ENCODE assay signal across 19 mouse cellular contexts in the genomic region with DNA sequence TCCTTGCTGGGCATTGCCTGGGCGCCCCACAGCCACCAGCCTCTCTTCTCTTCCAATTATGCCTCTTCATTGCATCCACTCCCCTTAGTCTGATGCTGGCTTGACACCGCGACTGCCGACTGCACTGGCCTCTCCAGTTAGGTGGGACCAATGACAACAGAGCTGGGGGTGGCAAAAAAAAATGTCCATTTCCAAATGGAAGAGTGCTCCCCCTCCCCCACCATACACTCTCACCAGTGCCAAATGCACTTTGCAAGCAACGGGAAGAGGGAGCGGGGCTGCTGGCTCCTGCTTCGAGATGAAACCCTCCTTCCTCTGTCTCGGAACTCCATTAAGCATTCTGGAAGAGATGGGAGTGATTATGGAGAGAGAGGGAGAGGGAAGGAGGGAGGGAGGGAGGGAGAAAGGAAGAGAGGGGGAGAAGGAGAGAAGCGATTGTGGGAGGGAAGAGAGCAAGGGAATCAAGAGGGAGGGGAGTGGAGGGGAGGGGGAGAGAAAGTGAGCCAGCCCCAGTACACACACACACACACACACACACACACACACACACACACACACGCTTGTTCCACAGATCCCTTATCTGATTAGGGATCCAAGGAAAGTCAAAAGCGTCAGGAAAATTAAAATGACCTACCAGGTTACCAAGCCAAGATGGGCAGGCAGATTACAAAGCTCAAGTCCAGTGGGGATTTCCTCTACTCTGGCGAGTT. TPM values are rescaled to one million over a fixed set of nuclear protein-coding genes. Genes with fewer than 3 reads are reported as not detected.
DNase-seq lines count a peak whose midpoint lies in the region; ATAC-seq and TF ChIP-seq lines count a peak whose summit lies in the region.
"Had no signal": no experiment of that assay in that cellular context is flagged by ENCODE, and none has a peak within 500 bp of the region (broad histone marks: within the 10 kb centered on the region; RNA-seq: fewer than 3 reads in every experiment).

No protein-coding gene starts in this region.

- H3K36me3 ChIP-seq in hindbrain, embryonic 13.5 days = no peaks in the 10 kb centered on the region
- no peaks in the 10 kb centered on the region for H3K36me3 ChIP-seq in neural tube, embryonic 13.5 days

- peak; percentile 24; the same call in 1 of the 2 replicates for ATAC-seq in hindbrain, embryonic 13.5 days (ENCODE audit: low FRiP score)
- ATAC-seq in neural tube, embryonic 13.5 days (ENCODE audit: low read depth) = peak; percentile 58; the same call in 1 of the 2 replicates
- no peak for ATAC-seq in activated CD4-positive, CD25-positive, alpha-beta regulatory T cell, adult 4 months
- ATAC-seq: inflammation-experienced regulatory T-cells, adult 6 months; Patski had no signal

- no peak overlapping the region for H3K9ac ChIP-seq in hindbrain, embryonic 13.5 days
- peak overlapping the region; percentile 41; the same call in 1 of the 2 replicates for H3K9ac ChIP-seq in neural tube, embryonic 13.5 days
- H3K9ac ChIP-seq: lung, embryonic 14.5 days had no signal

- DNase-seq in cerebellum, postnatal 10 days = peak; percentile 79 to 87
- DNase-seq in cerebellum, adult 2 months = no peak
- peak; percentile 66 for DNase-seq in left cerebral cortex, postnatal 4 days
- DNase-seq in left cerebral cortex, postnatal 25 days (ENCODE audit: low spot score in 2 of 2) = no peak
- no peak for DNase-seq in adrenal gland, postnatal 4 days (ENCODE audit: low spot score in 2 of 2)
- DNase-seq: gastrocnemius, postnatal 10 days; kidney, postnatal 14 days; liver; lung, embryonic 14.5 days had no signal

- no peak for TF ChIP-seq POLR2A in cerebellum, adult 2 months (IDR thresholded peaks at IDR 0.05; ENCODE audit: borderline replicate concordance, insufficient read depth, low read length)

- intact Hi-C loops in left cerebral cortex, postnatal 4 days (cut with DNase I) = no loop called here
- intact Hi-C loops in left cerebral cortex, postnatal 25 days (cut with DNase I) = no loop called here

- H3K4me3 ChIP-seq in cerebellum, adult 2 months (replicated peaks; ENCODE audit: insufficient read depth, low read depth, low read length) = no peak overlapping the region
- H3K4me3 ChIP-seq in hindbrain, embryonic 13.5 days = 0 out of 2 replicates have a peak overlapping the region, but pooled peaks have one; percentile 5
- 0 out of 2 replicates have a peak overlapping the region, but pooled peaks have one; percentile 12 for H3K4me3 ChIP-seq in neural tube, embryonic 13.5 days
- H3K4me3 ChIP-seq: megakaryocyte, embryonic 14.5 days had no signal

- peak overlapping the region; percentile 46 for H3K4me2 ChIP-seq in hindbrain, embryonic 13.5 days
- peak overlapping the region; percentile 41 for H3K4me2 ChIP-seq in neural tube, embryonic 13.5 days
- H3K4me2 ChIP-seq: lung, embryonic 14.5 days had no signal

- no peaks in the 10 kb centered on the region for H3K4me1 ChIP-seq in cerebellum, adult 2 months (ENCODE audit: control insufficient read depth, insufficient read depth, low read length)
- peaks cover 14% of the 10 kb centered on the region for H3K4me1 ChIP-seq in hindbrain, embryonic 13.5 days (replicated peaks)
- peaks cover 5% of the 10 kb centered on the region for H3K4me1 ChIP-seq in neural tube, embryonic 13.5 days (replicated peaks)

- WGBS in cerebellum, adult 2 months = 10% methylated on average over 12 of the region's 12 CpGs
- 29% methylated on average over 11 of the region's 12 CpGs for WGBS in hindbrain, embryonic 13.5 days
- 20% methylated on average over 12 of the region's 12 CpGs for WGBS in neural tube, embryonic 13.5 days

- no peaks in the 10 kb centered on the region for H3K27me3 ChIP-seq in cerebellum, adult 2 months (ENCODE audit: control insufficient read depth, insufficient read depth, low read length)
- 0 out of 2 replicates have a peak, but pooled peaks cover 3% of the 10 kb centered on the region for H3K27me3 ChIP-seq in hindbrain, embryonic 13.5 days
- no peaks in the 10 kb centered on the region for H3K27me3 ChIP-seq in neural tube, embryonic 13.5 days

- H3K27ac ChIP-seq in cerebellum, adult 2 months (ENCODE audit: insufficient read depth, low read length) = no peak overlapping the region
- peak overlapping the region; percentile 31; the same call in 1 of the 2 replicates for H3K27ac ChIP-seq in hindbrain, embryonic 13.5 days
- H3K27ac ChIP-seq in neural tube, embryonic 13.5 days (replicated peaks) = peak overlapping the region; percentile 25; the same call in 1 of the 2 replicates

- H3K9me3 ChIP-seq in hindbrain, embryonic 13.5 days = no peaks in the 10 kb centered on the region
- H3K9me3 ChIP-seq in neural tube, embryonic 13.5 days = no peaks in the 10 kb centered on the region
- H3K9me3 ChIP-seq: megakaryocyte, embryonic 14.5 days had no signal

- no peak for TF ChIP-seq CTCF in cerebellum, adult 2 months (IDR thresholded peaks at IDR 0.05; ENCODE audit: borderline replicate concordance, insufficient read depth, low read depth, low read length)

RNA-seq across cellular contexts. Expression of a gene that starts 5.0 kb away (rescaled TPM):
- polyA plus RNA-seq in cerebellum, adult 2 months (2012; rRNA removed) = not detected in 2 replicates
- total RNA-seq in left cerebral cortex, postnatal 4 days (2021) = not detected
- total RNA-seq in left cerebral cortex, postnatal 25 days (2021) = not detected
- polyA plus RNA-seq in hindbrain, embryonic 13.5 days (2015; fragmentation: Nextera tagmentation; extraction: Ambion mirVana) = 0.48 and 0.71 TPM in 2 replicates
- 0.48 and 0.71 TPM in 2 replicates for polyA plus RNA-seq in neural tube, embryonic 13.5 days (2015; fragmentation: Nextera tagmentation; extraction: Ambion mirVana)
- total RNA-seq in adrenal gland, postnatal 4 days (2021) = not detected
- 10 to 100 TPM; 15.6 to 36.8 TPM for polyA plus RNA-seq in activated CD4-positive, CD25-positive, alpha-beta regulatory T cell, adult 4 months (2017; shearing (Covaris generic))
- total RNA-seq: adrenal gland, adult 18-20 months; common myeloid progenitor, adult 5-6 weeks; gastrocnemius, postnatal 10 days; layer of hippocampus, postnatal 25 days had no signal
- polyA plus RNA-seq: heart, embryonic 14.5 days; lung, embryonic 14.5 days; Patski had no signal

Comparison
In these comparisons a context has a peak if more than half of its experiments do, and no peak if none do; other contexts are left out.
1. DNase-seq: peak in cerebellum, postnatal 10 days (2 of 2) and left cerebral cortex, postnatal 4 days (single experiment); none in cerebellum, adult 2 months (0 of 2), left cerebral cortex, postnatal 25 days (0 of 2) and adrenal gland, postnatal 4 days (0 of 2).